Mouse (Mus musculus) naive thymus-derived CD4-positive, alpha-beta T cell, adult 5 months (primary cell): ENCODE data around the gene Wipi1. TPM values are rescaled to one million over a fixed set of nuclear protein-coding genes. Genes with fewer than 3 reads are reported as not detected.

ENCODE experiments used
- polyA plus RNA-seq: library from polyadenylated mRNA; unstranded; fragments of 100-300 nt; shearing (Covaris generic); gene quantifications from one replicate; pipeline ENCODE4 v1.2.1, GENCODE M21; 2017

Gene Wipi1
- 1.1 TPM for polyA plus RNA-seq

GRCm38 (mm10) chr11:109611303-109612149 lies at the start of gene Wipi1:
Gene Wipi1 (minus strand): TSS chr11:109611967.

GRCm38 (mm10) chr11:109649206-109649605 lies 37.4 kb upstream of the Wipi1 start, which contains the start of gene Prkar1a:
Gene Prkar1a (plus strand): TSS chr11:109649405.

Other genes starting within 250 kb of the Wipi1 start
- 221 TPM for gene Gna13, start 249.1 kb downstream of the Wipi1 start, polyA plus RNA-seq
- 0.58 TPM for gene 9930022D16Rik, start 198.1 kb downstream of the Wipi1 start, polyA plus RNA-seq
- 56.8 TPM for gene Amz2, start 186.0 kb downstream of the Wipi1 start, polyA plus RNA-seq
- 1.4 TPM for gene Arsg, start 138.6 kb downstream of the Wipi1 start, polyA plus RNA-seq
- 19.0 TPM for gene Slc16a6, start 138.4 kb downstream of the Wipi1 start, polyA plus RNA-seq
- 533 TPM for gene Prkar1a, start 37.4 kb upstream of the Wipi1 start, polyA plus RNA-seq
- gene Fam20a, start 110.3 kb upstream of the Wipi1 start, polyA plus RNA-seq, result not detected
- not detected for gene 1700012B07Rik, start 216.1 kb upstream of the Wipi1 start, polyA plus RNA-seq